Mouse (Mus musculus): ENCODE data around the gene Vps39.

The Vps39 gene

DNA sequence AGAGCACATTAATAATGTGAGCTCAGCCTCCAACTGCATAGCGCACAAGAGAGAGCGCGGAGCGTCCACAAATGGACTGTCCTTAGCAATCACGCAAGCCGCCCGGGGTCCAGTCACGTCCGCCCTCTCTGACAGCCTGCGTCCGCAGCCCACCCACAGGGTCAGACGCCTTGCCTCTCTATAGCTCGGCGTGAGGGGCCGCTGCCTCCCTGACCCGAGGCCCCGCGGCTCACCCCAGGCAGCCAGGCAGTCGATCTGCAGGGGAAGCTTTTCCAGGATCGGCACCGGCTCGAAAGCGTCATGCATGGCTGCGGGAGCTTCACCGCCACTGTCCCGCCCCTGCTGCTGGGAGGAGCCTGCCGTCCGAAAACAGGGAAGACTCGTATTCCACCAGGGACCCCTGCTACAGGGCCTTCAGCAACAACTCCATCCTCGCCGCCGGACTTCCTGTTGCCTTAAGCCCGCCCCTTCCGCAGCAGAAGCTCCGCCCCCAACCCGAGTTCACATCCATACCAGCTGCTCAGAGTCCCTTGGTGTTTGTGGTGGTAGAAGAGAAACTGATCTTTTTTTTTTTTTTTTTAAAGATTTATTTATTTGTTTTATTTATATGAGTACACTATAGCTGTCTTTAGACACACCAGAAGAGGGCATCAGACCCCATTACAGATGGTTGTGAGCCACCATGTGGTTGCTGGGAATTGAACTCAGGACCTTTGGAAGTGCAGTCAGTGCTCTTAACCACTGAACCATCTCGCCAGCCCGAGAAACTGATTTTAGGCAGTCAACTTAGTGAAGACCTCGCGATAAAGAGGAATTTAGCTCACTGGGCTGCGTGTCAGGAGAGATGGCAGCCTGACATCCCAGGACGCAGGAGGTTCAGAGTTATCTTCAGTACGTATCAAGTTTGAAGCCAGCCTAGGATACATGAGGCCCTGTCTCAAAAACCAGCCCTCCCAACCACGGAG is at the start of gene Vps39:
TSS of gene Vps39 (minus strand) at position 456 of the 965 bp plus-strand sequence.
- in situ Hi-C loops (cut with MboI, MseI) = no loop called here

DNA sequence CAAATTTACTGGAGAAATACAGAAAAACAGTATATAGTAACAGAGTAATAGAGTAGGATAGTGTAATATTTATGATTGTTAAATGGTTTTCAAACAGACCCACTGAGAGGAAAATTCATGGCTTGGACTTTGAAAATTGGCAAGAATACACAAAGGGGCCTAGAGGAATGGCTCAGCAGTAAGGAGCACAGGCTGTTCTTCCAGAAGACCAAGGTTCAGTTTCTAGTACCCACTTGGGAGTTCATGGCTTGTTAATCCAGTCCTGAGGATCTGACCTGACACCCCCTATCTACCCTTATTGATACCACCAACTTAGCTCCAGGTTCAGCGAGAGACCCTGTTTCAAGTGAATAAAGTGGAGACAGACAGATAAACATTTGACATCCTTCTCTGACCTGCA is 45.0 kb upstream of the Vps39 start:
- in situ Hi-C loops (cut with MboI, MseI) = no loop called here

DNA sequence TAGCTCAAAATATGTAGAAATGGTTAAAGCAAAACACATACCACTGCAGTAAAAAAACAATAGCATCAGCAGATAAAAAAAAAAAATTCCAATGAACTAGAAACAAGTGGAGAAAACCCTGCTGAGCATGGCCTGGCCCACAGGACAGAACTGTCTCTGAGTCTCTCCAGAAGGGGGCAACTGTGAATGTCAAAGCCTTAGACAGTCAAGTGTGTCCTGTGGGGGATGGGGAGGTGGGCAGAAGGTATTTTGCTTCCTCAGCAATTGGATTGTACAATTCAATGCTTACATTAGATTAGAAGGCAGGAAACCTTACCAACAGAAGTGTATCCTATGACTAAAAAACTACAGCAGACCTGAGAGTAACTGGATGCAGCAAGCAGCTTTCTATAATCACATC is 39.5 kb upstream of the Vps39 start:
- in situ Hi-C loops (cut with MboI, MseI) = no loop called here

DNA sequence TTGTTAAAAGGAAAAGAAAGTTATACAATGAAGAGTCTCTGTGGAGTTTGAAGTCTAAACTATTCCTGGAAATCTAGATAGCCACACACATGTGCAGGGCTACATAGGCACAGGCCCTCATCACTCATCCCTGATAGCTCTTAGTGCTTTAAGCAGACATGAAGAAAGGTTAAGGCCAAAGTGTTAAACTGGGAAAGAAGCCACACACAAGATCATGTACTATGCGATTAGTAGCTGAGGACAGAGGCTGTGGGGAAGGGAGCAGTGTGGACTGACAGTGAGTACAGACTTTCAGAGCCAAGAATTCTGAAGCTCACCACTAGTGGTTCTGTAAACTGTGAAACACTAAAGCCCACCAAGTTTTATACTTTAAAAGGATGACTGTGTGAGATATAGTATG is 38.0 kb upstream of the Vps39 start:
- in situ Hi-C loops (cut with MboI, MseI) = no loop called here

DNA sequence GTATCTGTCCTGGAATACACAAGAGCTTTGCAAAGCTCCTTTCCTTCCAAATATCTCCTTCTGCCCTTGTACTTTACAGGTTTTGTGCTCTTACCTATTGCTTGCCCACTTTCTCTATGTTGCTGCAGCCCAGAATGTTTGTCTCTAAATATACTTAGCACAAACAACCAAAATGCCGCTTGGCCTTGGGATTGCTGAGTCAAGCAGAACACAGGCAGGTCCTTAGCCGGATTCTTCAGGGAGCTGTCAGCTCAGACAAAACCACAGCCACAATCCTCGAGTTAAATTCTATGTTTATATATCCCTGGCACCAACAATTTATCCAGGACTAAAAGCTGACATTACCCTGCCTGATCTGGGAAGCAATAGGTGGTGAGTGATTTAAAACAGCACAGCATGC is 36.4 kb upstream of the Vps39 start:
- in situ Hi-C loops (cut with MboI, MseI) = no loop called here

- in situ Hi-C loops (cut with MboI, MseI) = no loop called here
These were observed 34.4 kb upstream of the Vps39 start for GRCm38 (mm10) chr2:120387291-120387690.

DNA sequence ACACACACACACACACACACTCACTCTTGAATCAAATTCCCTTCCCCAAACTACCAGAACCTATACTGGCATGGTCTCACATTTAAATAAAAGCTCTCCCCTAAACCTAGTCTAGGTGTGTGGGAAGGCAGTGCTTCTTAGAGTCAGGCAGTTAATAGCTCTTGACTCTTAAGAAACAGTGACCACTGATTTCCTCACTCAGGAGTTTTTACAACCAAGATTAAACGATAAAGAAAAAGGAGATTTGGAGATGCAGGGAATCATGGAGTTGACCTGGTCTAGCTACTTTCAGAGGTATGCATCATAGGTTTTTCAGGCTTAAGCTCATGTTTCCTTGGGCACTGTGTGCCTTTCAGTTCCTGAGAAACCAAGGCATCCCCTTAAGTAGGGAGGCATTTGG is 33.3 kb upstream of the Vps39 start:
- in situ Hi-C loops (cut with MboI, MseI) = no loop called here

DNA sequence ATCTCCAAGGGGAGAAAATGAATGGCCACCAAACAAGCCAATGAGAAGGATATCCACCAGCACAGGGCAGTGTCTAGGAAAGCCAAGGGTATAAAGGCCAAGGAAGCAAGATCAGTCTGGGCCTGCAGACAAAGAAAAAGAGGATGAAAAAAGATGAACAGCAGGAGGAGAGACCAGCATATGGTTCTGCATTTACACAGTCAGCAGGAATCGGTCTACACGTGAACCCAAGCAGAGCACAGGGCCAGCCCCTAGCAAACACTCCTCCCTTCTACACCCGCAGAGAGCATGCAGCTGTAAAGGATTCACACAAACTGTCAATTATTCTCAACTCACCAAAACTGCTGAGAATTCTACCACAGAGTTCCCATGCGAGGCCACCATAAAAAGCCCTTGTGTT is 20.9 kb upstream of the Vps39 start:
- in situ Hi-C loops (cut with MboI, MseI) = no loop called here

DNA sequence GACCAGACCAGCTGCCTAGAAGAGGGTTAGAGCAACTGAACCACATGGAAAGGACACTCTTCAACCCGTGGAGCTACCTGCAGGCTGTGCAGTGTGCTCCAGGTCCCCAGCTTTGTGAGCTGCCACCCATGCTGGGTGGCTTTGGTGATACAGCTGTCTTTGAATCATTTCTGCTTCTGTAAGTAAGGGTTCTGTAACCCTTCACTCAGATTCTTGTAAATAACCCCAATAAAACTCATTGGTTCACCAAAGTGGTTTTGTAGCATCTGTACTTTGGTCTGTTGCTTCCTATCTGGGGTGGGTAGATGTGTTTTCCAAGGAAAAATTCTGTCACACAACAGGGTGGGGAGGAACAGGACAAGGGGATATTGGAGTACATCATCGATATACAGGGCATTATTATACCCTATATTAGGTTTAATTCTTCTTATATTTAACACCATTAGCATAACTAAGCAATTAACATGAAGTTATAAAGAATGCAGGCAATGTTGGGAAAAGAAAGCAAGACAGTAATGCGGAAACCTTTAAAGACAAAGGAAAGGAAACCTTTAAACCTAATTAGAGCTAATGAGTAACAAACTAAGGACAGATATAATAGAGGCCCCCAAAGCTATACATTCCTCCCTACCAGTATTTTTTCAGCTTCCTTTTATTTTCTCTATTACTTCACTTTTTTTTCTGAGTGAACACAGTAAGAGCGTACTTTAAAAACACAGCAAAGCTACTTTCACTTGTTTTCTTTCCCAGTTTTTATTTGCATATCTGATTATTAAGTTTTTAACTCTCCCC is 14.7 kb upstream of the Vps39 start:
- in situ Hi-C loops (cut with MboI, MseI) = no loop called here

GRCm38 (mm10) chr2:120366501-120366900 is 13.6 kb upstream of the Vps39 start:
- in situ Hi-C loops (cut with MboI, MseI) = no loop called here

DNA sequence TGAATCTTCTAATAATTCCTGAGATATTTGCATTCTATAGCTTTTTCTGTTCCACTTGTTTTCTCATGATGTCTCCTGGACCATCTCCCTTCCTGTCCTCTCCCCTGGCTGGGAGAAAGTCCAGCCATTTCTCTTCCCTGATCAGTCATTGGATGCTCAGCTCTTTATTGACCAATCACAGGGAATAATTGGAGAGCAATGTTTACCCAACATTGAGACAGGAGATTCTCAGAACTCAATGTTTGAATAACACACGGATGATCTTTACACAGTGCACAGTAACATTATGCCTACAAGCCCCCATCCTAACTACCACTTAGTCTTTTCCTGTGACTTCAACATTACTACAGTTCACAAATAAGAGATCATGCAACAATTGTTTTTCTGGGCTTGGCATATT is 7.5 kb upstream of the Vps39 start:
- in situ Hi-C loops (cut with MboI, MseI) = no loop called here

- in situ Hi-C loops (cut with MboI, MseI) = no loop called here
These were observed 1.6 kb downstream of the Vps39 start for GRCm38 (mm10) chr2:120351321-120351720.

DNA sequence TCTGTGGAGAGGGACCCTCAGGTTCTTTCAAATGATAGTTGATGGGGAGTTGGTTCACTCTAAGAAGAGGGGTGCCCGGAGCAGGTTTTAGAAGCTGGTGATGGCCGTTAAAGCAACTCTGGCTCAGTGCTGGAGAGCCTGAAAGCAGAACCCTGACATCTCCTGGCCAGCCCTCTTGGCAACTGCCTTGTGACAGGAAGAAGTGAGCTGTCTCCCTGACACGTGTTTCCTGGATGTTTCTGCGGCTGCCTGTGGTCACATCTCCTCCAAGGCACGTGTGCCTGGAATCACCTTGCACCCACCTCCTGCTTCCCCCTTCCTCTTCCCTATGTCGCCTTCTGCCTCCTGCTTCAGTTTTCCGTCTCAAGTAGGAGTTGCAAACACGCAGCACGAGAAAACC is 4.8 kb downstream of the Vps39 start:
- in situ Hi-C loops (cut with MboI, MseI) = loop anchor here (25.0 kb wide), 1 partner anchor 1211 kb away; no protein-coding TSS in a partner anchor

DNA sequence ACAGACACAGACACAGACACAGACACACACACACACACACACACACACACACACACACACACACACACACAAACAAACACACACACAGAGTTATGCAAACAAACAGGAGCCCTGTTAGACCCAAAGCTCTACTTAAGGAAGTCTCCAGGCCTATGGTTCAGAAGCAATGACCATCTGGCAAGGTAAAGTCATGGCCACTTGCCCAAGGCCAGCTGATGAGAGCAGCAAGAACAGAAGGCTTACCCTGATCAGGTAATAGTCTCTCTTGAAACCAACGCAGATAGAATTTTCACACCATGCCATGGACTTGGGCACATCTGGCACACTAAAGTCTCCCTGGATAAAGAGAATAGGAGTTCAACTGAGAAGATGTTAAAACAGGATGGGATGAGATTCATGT is 11.2 kb downstream of the Vps39 start:
- in situ Hi-C loops (cut with MboI, MseI) = loop anchor here (25.0 kb wide), 1 partner anchor 1204 kb away; no protein-coding TSS in a partner anchor

DNA sequence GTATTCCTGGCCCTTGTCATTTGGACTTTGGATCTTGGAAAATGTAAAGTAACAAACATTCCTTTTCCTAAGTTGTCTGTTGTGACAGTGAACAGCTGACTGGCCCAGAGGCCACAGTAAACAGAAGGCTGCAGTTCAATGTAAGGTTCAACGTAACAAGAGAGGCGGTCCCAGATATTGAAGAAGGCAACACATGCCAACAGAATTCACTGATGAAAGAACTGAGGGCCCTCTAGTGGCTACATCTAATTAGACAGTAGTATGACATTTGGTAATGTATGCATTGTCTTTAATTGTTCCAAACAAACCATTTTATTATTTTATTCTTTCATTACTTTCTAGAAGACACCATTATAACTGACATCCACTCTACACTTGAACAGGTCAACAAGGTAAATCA is 15.1 kb downstream of the Vps39 start:
- in situ Hi-C loops (cut with MboI, MseI) = loop anchor here (25.0 kb wide), 1 partner anchor 1201 kb away; no protein-coding TSS in a partner anchor

- in situ Hi-C loops (cut with MboI, MseI) = loop anchor here (25.0 kb wide), 1 partner anchor 1194 kb away; no protein-coding TSS in a partner anchor
These were observed 21.4 kb downstream of the Vps39 start for GRCm38 (mm10) chr2:120331575-120331974.

- in situ Hi-C loops (cut with MboI, MseI) = no loop called here
These were observed 37.9 kb downstream of the Vps39 start for GRCm38 (mm10) chr2:120315077-120315476.

GRCm38 (mm10) chr2:120314487-120314886 is 38.5 kb downstream of the Vps39 start:
- in situ Hi-C loops (cut with MboI, MseI) = no loop called here

GRCm38 (mm10) chr2:120313976-120314375 is 39.0 kb downstream of the Vps39 start, which contains the start of gene Pla2g4f:
Gene Pla2g4f (minus strand): TSS chr2:120314165.
- in situ Hi-C loops (cut with MboI, MseI) = no loop called here

DNA sequence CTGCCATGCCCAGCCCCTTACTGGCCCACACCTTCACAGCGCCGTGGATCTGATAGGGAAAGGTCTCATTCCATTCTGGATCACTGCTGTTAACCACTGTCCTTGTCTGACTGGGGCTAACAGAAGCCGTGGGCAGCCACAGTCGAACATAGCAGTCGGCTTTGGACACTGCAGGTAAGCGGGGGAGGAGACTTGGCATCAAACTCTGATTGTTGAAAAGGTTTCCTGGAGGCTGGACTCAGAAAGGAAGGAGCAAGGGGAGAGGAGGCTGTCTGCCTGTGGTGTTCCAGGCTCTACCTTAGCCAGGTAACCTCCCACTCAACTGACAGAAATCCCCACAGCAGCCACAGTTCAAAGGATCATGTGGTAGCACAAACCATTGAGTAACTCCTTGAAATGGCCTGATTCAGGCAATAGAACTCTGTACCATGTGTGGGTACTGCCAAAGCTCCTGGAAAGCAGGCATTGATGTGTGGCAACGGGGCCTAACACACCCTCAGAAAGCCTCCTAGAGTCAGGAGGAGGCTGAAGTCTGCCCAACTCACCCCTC is 40.6 kb downstream of the Vps39 start:
- in situ Hi-C loops (cut with MboI, MseI) = no loop called here

- in situ Hi-C loops (cut with MboI, MseI) = no loop called here
These were observed 48.8 kb downstream of the Vps39 start for GRCm38 (mm10) chr2:120304113-120304512.

DNA sequence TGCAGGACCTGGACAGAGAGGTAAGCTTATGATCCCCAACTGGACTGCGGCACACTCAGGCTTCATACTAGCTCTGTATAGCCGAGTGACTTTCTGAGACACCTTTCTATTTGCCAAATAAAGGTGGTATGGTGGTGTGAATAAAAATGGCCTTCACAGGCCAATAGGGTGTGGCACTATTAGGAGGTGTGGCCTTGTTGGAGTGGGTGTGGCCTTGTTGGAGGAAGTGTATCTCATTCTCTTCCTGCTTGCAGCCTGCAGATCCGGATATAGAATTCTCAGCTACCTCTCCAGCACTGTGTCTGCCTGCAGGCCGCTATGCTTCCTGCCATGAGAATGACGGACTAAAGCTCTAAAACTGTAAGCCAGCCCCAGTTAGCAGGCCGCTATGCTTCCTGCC is 51.9 kb downstream of the Vps39 start:
- in situ Hi-C loops (cut with MboI, MseI) = no loop called here
